Mouse (Mus musculus) heart, postnatal 0 days (tissue): Measurements from ENCODE around the gene Taf15.

Experiments used
- CTCF ChIP-seq: IDR thresholded peaks from 2 replicates; pipeline ENCODE4 v1.5.1; 2016; ENCODE audit warnings: antibody characterized with exemption, control low read depth, low read depth
- EP300 ChIP-seq: IDR thresholded peaks from 2 replicates; pipeline ENCODE4 v1.6.1; 2016; ENCODE audit warnings: antibody characterized with exemption, low read depth

DNA sequence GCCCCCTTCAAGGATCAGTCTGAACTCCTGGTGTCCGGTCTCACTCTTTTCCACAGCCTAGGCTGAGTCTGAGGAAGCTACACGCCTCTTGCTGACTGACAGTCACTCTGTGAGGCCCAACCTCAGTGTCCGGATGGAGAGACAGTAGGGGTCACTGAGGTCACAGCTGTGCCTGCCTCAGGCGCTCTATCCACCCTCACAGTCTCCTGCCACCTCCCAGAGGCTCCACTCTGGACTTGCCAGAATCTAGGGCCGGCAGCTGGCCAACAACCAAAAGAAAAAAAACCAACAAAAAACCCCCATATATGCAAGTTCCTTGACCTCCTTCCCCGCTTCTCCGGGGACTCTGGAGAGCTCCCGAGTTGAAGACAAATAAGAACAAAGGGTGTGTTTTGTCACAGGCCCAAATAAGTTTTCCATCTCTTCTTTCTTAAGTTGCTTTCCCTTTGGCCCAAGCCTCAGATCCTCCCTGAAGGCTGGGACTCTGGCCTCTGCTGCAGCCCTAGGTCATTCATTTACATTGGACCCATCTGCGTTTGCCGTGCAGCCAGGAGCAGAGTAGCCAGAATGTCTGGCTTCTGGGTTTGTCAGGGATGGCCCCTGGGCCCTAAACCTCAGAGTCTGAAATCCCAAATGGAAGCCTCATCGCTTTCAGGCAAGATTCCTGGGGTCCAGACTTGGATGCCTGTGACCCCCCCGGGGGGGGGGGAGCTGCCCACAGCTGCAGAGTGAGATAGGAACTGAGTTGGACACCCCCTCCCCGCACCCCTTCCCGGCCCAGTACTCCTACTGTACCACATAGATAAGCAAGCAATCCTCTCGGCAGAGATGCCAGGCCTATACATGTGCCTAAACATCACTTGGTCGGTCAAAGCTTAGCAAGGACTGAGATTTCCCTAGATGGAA, 24.6 kb upstream of the Taf15 start:
- no peak for TF ChIP-seq CTCF
- TF ChIP-seq EP300, result no peak
